Mouse (Mus musculus): ENCODE measurements at regions not wholly inside any gene's neighbourhood (a gene's known extent, or its start where the extent isn't known, plus 50 kb on each side); places are given as distances from the start of the nearest gene placed in this dataset.

DNA sequence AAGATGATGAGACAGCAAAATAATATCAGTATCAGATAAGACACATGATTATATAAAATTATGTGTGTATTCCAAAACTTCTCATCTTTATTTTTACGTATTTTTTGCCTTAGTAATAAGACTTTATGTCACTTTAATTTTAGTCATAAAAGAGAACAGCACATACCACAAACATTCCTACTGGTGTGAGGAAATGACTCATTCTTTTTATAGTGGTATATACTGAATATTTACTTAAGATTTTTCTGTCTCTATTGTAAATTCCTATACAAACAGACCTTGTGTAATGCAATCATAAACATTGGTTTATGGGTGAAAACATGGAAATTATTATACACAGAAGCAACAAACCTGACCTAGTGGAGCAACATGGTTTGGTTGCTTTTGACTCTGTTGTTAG is 173.4 kb upstream of the Avpr1a start:
- Histone ChIP-seq H3K27ac (no peak overlapping the region), H3K4me3 (no peak overlapping the region), H3K4me1 (no peaks in the 10 kb centered on the region), H3K4me2 (no peak overlapping the region), H3K9me3 (no peaks in the 10 kb centered on the region), H3K9ac (no peak overlapping the region), H3K36me3 (no peaks in the 10 kb centered on the region), H3K27me3 (no peaks in the 10 kb centered on the region)
- ATAC-seq (ENCODE audit: borderline replicate concordance, extremely low read depth, low FRiP score, low TSS enrichment), result no peak
- 53% methylated on average over 1 of the region's 1 CpGs for WGBS

DNA sequence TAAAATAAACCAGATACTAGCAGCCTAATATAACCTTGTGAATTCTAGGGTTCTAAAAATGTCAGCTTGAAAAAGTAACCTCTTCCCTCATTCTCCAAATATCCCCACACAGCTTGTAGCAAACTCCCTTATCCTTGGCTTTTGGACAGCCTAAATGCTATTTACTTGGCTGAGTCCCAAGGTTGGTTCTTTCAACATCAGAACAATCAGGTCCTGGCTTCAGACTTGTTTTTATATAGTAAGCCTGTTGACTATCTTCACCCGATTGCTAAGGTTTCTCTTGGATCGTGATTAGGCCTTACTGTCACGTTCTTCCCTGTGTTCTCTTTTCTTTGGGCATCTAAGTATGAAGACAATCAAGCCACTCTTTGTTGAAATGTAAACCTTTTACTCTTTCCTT is 174.1 kb upstream of the Avpr1a start:
- Histone ChIP-seq H3K4me1 (no peaks in the 10 kb centered on the region), H3K27me3 (no peaks in the 10 kb centered on the region), H3K9me3 (no peaks in the 10 kb centered on the region), H3K36me3 (no peaks in the 10 kb centered on the region), H3K4me3 (no peak overlapping the region), H3K9ac (no peak overlapping the region), H3K4me2 (no peak overlapping the region), H3K27ac (no peak overlapping the region)
- WGBS, result 47% methylated on average over 3 of the region's 3 CpGs
- ATAC-seq (ENCODE audit: borderline replicate concordance, extremely low read depth, low FRiP score, low TSS enrichment), result no peak

DNA sequence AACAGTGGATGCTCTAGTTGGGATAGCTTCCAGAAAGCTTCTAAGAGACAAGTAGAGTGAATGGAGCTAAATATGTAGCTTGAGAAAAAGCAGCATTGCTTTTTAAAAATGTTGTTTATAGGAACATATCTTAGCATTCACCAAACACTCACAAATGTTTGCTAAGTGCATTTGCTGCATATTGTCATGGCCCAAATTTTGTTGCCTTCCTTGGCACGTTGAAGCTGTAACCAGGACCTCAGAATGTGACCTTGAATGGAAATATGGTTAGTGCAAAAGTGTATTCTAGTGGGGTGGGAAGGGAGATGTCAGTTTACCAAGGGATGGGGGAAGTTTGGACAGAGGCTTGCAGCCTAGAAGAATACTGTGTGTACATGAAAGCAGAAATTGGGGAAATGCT is 166.9 kb upstream of the Rxylt1 start:
- H3K4me3 ChIP-seq, result no peak overlapping the region
- no peak overlapping the region for H3K4me2 ChIP-seq
- H3K27me3 ChIP-seq, result no peaks in the 10 kb centered on the region
- no peaks in the 10 kb centered on the region for H3K4me1 ChIP-seq
- H3K36me3 ChIP-seq, result no peaks in the 10 kb centered on the region
- WGBS, result 34% methylated on average over 1 of the region's 1 CpGs
- no peak overlapping the region for H3K9ac ChIP-seq
- no peaks in the 10 kb centered on the region for H3K9me3 ChIP-seq
- peak; percentile 64; the same call in 1 of the 2 replicates for ATAC-seq (ENCODE audit: borderline replicate concordance, extremely low read depth, low FRiP score, low TSS enrichment)
- no peak overlapping the region for H3K27ac ChIP-seq

DNA sequence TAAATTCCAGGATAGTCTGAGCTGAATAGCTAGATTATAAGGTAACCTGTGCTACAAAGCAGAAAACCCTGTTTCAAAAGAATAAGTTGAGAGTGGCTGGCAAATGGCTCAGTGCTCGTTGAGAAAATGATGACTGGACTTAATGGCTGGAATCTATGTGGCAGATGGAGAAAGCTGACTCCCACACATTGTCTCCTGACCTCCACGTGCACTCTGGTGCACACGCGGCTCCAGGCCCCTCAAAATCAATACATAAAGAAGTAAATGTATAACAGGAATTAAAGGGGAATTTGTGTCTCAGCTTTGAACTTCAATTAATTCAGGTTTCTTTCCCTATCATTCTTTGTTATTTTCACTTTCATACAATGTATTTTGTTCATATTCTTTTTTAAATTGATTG is 162.2 kb upstream of the Rxylt1 start:
- WGBS, result 39% methylated on average over 4 of the region's 4 CpGs
- Histone ChIP-seq H3K27me3 (no peaks in the 10 kb centered on the region), H3K9ac (no peak overlapping the region), H3K4me3 (no peak overlapping the region), H3K4me2 (no peak overlapping the region), H3K4me1 (no peaks in the 10 kb centered on the region), H3K9me3 (no peaks in the 10 kb centered on the region), H3K36me3 (no peaks in the 10 kb centered on the region), H3K27ac (no peak overlapping the region)
- ATAC-seq (ENCODE audit: borderline replicate concordance, extremely low read depth, low FRiP score, low TSS enrichment), result no peak

DNA sequence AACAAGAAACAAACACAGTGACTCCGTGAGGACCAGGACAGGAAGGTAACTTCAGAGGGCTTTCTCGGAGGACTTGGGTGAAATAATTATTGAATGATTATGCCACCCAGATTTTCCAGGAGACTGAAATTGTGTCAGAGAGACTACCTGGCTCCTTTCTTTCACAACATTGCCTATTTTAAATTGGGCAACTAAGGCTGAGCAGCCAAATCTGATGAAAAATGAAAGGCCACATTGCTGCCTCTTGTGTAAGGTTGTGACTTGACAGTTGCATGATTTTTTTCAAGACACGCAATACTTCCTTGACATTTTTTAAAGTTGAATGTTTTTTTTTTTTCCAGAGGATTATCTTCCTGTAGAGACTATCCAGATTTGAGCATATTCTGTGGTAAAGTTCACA is 161.5 kb upstream of the Rxylt1 start:
- H3K4me1 ChIP-seq, result no peaks in the 10 kb centered on the region
- H3K36me3 ChIP-seq, result no peaks in the 10 kb centered on the region
- H3K9ac ChIP-seq, result no peak overlapping the region
- H3K27me3 ChIP-seq, result no peaks in the 10 kb centered on the region
- ATAC-seq (ENCODE audit: borderline replicate concordance, extremely low read depth, low FRiP score, low TSS enrichment), result no peak
- no peak overlapping the region for H3K4me3 ChIP-seq
- WGBS, result 77% methylated on average over 3 of the region's 3 CpGs
- H3K4me2 ChIP-seq, result no peak overlapping the region
- no peak overlapping the region for H3K27ac ChIP-seq
- no peaks in the 10 kb centered on the region for H3K9me3 ChIP-seq

DNA sequence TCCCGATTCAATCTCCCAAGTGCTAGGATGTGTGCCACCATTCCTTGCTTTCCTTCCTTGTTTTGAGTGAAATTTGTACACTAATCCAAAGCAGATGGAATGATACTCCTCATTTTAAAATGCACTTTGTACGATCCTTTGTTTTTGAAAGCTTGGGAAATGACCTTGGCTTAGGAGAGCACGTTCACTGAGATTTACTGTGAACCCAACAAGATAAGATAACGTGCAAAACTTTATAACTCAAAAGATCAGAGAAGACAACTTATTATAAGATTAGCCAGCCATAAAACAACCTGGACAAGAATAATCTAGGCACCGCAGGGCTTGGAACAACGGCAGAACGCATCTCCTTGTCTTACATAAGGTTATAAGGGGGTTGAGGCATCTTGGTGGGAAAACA is 134.6 kb upstream of the Rxylt1 start:
- H3K4me3 ChIP-seq, result no peak overlapping the region
- no peak overlapping the region for H3K27ac ChIP-seq
- H3K4me2 ChIP-seq, result no peak overlapping the region
- H3K36me3 ChIP-seq, result no peaks in the 10 kb centered on the region
- H3K9ac ChIP-seq, result no peak overlapping the region
- no peaks in the 10 kb centered on the region for H3K27me3 ChIP-seq
- WGBS, result 69% methylated on average over 7 of the region's 7 CpGs
- no peak for ATAC-seq (ENCODE audit: borderline replicate concordance, extremely low read depth, low FRiP score, low TSS enrichment)
- H3K9me3 ChIP-seq, result no peaks in the 10 kb centered on the region
- peaks cover 12% of the 10 kb centered on the region; the same call in 1 of the 2 replicates for H3K4me1 ChIP-seq

DNA sequence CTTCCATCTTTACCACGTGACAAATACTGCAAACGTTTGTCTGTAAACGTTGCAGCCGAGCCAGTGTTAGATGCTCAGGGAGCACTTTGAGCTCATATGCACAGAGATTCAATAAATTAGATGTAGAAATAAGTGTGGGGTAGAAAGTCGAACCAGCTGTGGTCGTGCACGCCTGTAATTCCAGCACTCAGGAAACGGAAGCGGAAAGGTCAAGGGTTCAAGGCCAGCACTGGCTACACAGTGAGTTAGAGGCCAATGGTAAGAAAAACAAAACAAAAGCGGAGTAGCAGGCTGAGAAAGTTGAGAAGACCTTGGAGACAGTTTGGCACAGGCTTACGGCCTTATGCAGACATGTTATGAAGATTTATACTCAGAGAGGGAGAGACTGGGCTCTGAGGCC is 133.6 kb upstream of the Rxylt1 start:
- Histone ChIP-seq H3K9ac (no peak overlapping the region), H3K4me3 (no peak overlapping the region), H3K27me3 (no peaks in the 10 kb centered on the region), H3K27ac (no peak overlapping the region), H3K9me3 (no peaks in the 10 kb centered on the region), H3K4me2 (no peak overlapping the region), H3K36me3 (no peaks in the 10 kb centered on the region), H3K4me1 (peaks cover 12% of the 10 kb centered on the region; the same call in 1 of the 2 replicates)
- WGBS, result 19% methylated on average over 11 of the region's 11 CpGs
- ATAC-seq (ENCODE audit: borderline replicate concordance, extremely low read depth, low FRiP score, low TSS enrichment), result peak; percentile 88

DNA sequence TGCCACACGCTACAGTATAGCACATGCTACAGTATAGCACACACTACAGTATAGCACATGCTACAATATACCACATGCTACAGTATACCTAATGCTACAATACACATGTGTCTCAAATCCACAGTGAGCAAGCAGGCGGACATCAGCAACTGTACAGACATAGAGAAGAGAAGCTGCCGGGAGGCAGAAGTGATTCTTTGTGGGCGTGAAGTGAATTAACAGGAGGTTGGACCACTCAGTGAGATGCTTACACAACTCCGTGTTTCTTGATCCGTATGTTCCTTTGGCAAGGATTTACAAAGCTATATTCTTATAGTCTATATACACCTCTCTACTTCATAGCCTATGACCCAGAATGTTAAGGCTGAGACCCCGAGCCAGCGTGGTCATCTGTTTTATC is 128.5 kb upstream of the Rxylt1 start:
- no peak overlapping the region for H3K9ac ChIP-seq
- H3K27ac ChIP-seq, result no peak overlapping the region
- H3K27me3 ChIP-seq, result no peaks in the 10 kb centered on the region
- no peak overlapping the region for H3K4me3 ChIP-seq
- ATAC-seq (ENCODE audit: borderline replicate concordance, extremely low read depth, low FRiP score, low TSS enrichment), result no peak
- 90% methylated on average over 8 of the region's 8 CpGs for WGBS
- H3K36me3 ChIP-seq, result no peaks in the 10 kb centered on the region
- H3K4me2 ChIP-seq, result no peak overlapping the region
- no peaks in the 10 kb centered on the region for H3K9me3 ChIP-seq
- peaks cover 12% of the 10 kb centered on the region; the same call in 1 of the 2 replicates for H3K4me1 ChIP-seq

DNA sequence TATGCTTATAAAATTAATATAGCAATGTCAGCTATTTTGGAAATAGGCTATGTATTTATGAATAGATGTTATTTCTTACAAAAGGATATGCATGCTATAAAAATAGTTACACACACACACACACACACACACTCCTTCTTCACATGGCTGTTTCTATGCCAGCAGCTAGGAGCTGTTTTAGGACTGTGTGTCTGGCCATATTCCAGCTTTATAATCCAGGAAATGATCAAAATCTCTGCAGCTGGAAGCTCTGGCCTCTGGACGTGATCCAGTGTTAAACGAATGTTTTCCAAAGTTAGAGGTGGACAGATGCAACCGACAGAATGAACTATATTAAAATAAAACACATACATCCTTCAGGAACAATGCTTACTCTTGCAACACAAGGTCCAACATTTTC is 125.9 kb upstream of the Rxylt1 start:
- Histone ChIP-seq H3K36me3 (no peaks in the 10 kb centered on the region), H3K4me3 (no peak overlapping the region), H3K4me1 (0 out of 2 replicates have a peak, but pooled peaks cover 4% of the 10 kb centered on the region), H3K9me3 (no peaks in the 10 kb centered on the region), H3K9ac (no peak overlapping the region), H3K27ac (no peak overlapping the region), H3K4me2 (no peak overlapping the region), H3K27me3 (no peaks in the 10 kb centered on the region)
- 45% methylated on average over 3 of the region's 3 CpGs for WGBS
- peak; percentile 53; the same call in 1 of the 2 replicates for ATAC-seq (ENCODE audit: borderline replicate concordance, extremely low read depth, low FRiP score, low TSS enrichment)

DNA sequence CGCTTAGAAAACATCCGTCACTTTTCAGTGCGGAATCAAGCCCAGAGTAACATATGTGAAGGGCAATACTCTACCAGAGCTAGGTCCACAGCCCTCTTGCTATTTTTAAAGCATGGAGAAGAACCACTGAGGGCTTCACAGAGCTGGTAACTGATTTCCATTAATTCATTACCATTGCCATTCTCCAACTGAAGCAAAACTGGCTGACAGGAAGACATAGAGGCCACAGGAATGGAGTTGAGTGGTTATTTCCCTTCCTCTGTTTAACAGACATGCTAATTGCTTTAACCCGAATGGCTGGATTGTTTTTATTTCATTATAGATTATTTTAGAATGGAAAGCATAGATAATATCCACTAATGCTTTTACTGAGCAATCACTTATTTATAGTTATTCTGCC is 120.4 kb upstream of the Rxylt1 start:
- Histone ChIP-seq H3K9me3 (no peaks in the 10 kb centered on the region), H3K4me1 (0 out of 2 replicates have a peak, but pooled peaks cover 2% of the 10 kb centered on the region), H3K27me3 (no peaks in the 10 kb centered on the region), H3K4me2 (no peak overlapping the region), H3K27ac (no peak overlapping the region), H3K36me3 (no peaks in the 10 kb centered on the region), H3K9ac (no peak overlapping the region), H3K4me3 (no peak overlapping the region)
- 73% methylated on average over 4 of the region's 4 CpGs for WGBS
- no peak for ATAC-seq (ENCODE audit: borderline replicate concordance, extremely low read depth, low FRiP score, low TSS enrichment)

DNA sequence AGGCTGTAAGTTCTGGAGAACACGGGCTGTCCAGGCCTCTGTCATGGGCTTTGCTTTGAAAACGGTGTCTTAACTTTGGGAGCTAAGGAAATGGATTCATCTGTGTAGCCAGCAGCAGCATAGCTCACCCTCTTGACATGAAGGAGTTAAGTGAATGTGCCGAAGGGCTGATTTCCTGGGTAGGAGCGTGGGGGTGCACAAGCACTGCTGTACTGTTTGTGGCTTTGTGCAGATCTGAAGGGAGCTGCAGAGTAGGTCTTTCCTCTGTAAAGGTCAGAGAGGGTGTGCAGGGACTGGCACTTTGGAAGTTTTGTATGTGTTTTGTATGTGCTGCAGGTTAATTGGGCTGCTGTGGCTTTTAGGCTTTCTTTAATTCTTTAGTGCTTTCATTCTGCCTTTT is 102.6 kb upstream of the Rxylt1 start:
- Histone ChIP-seq H3K4me3 (no peak overlapping the region), H3K27ac (no peak overlapping the region), H3K9me3 (no peaks in the 10 kb centered on the region), H3K4me2 (no peak overlapping the region), H3K27me3 (no peaks in the 10 kb centered on the region), H3K9ac (no peak overlapping the region), H3K36me3 (no peaks in the 10 kb centered on the region), H3K4me1 (peaks cover 4% of the 10 kb centered on the region; the same call in 1 of the 2 replicates)
- WGBS, result 37% methylated on average over 4 of the region's 4 CpGs
- ATAC-seq (ENCODE audit: borderline replicate concordance, extremely low read depth, low FRiP score, low TSS enrichment), result no peak

DNA sequence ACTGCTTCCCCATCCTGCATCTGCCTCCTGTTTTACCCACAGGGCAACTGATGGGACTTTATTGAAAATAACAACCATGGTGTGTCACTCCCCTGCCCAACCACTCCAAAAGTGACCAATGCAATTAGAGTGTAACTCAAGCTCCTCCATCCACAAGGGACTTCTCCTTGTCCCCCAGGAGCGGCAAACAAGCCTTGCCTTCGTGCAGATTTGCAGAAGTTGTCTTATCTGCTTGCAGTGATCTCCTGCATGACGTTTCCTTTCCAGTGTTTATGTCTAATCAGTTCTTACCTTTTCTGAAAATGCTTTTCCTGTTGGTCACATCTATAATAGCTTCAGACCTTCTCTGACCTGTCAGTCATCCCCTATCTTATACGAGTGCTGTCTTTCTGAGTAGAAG is 100.5 kb upstream of the Rxylt1 start:
- Histone ChIP-seq H3K27ac (no peak overlapping the region), H3K27me3 (no peaks in the 10 kb centered on the region), H3K4me1 (peaks cover 4% of the 10 kb centered on the region; the same call in 1 of the 2 replicates), H3K36me3 (no peaks in the 10 kb centered on the region), H3K9me3 (no peaks in the 10 kb centered on the region), H3K9ac (no peak overlapping the region), H3K4me2 (no peak overlapping the region), H3K4me3 (no peak overlapping the region)
- ATAC-seq (ENCODE audit: borderline replicate concordance, extremely low read depth, low FRiP score, low TSS enrichment), result no peak
- WGBS, result 68% methylated on average over 4 of the region's 4 CpGs

DNA sequence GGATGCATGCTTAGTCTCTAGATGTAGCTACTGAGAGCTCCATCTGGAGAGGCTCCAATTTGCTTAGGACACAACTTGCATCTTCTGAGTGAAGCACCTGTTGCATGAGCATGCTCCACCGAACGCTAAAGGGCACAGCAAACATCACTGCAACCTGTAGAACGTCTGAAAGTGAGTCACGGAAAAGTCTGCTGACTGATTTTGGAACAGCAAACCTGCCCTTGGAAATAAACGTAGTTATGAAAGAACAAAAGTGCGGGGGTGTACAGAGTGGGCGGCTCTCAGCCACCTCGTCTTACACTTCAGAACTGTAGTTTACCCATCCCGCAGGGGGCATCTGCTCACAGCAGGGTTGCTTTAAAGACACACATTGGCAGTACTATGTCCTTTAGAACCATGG is 97.0 kb upstream of the Rxylt1 start:
- ATAC-seq (ENCODE audit: borderline replicate concordance, extremely low read depth, low FRiP score, low TSS enrichment), result no peak
- Histone ChIP-seq H3K4me2 (no peak overlapping the region), H3K9me3 (no peaks in the 10 kb centered on the region), H3K27ac (no peak overlapping the region), H3K27me3 (no peaks in the 10 kb centered on the region), H3K9ac (no peak overlapping the region), H3K36me3 (no peaks in the 10 kb centered on the region), H3K4me3 (no peak overlapping the region), H3K4me1 (no peaks in the 10 kb centered on the region)
- 73% methylated on average over 9 of the region's 9 CpGs for WGBS

Data from lung, embryonic 15.5 days (tissue).